ENCODE assay signal across 9 mouse cellular contexts in the genomic region with DNA sequence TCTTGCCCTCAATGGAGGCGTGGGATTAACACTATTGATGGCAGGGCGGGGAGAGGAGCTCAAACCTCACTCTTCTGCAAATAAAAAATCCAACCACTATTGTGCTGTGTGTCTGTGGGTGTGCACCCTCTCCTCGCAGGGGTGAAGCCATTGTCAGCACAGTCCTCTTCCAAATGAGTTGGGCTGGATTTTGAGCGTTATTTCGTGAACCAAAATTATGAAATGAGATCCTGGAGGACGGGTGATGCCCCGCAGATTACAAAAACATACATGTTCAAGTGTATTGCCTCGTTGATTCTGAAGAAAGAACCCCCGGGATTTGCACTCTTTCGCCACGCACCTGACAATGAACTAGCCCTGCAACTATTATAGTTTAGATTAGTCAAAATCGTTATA. TPM values are rescaled to one million over a fixed set of nuclear protein-coding genes. Genes with fewer than 3 reads are reported as not detected.
DNase-seq lines count a peak whose midpoint lies in the region; ATAC-seq and TF ChIP-seq lines count a peak whose summit lies in the region.
"Had no signal": no experiment of that assay in that cellular context is flagged by ENCODE, and none has a peak within 500 bp of the region (broad histone marks: within the 10 kb centered on the region; RNA-seq: fewer than 3 reads in every experiment).

No protein-coding gene starts in this region.

- no peak overlapping the region for H3K27ac ChIP-seq in spleen, adult 2 months (ENCODE audit: insufficient read depth, low read length)
- H3K27ac ChIP-seq in limb, embryonic 13.5 days, result no peak overlapping the region

- DNase-seq in heart, adult 11 months, result peak; percentile 73
- DNase-seq in heart, postnatal 14 days, result no peak
- DNase-seq in spleen, adult 2 months (ENCODE audit: low read depth in 1 of 2, low spot score in 2 of 2), result no peak
- DNase-seq in spleen, adult 18-20 months, result no peak
- no peak for DNase-seq in right cerebral cortex, adult 2 months (ENCODE audit: low spot score in 2 of 2)
- no peak for DNase-seq in Muller cell, postnatal 12 days (ENCODE audit: inconsistent ontology term)
- no peak for DNase-seq in layer of hippocampus, postnatal 25 days (ENCODE audit: extremely low spot score in 1 of 2, low spot score in 1 of 2)

- H3K9me3 ChIP-seq in limb, embryonic 13.5 days, result no peaks in the 10 kb centered on the region

- peaks cover 10% of the 10 kb centered on the region for H3K4me1 ChIP-seq in spleen, adult 2 months (ENCODE audit: control insufficient read depth, insufficient read depth, insufficient read length)
- H3K4me1 ChIP-seq in limb, embryonic 13.5 days, result peaks cover 40% of the 10 kb centered on the region

- no peaks in the 10 kb centered on the region for H3K36me3 ChIP-seq in spleen, adult 2 months (ENCODE audit: control insufficient read depth, insufficient read depth, low read length)
- H3K36me3 ChIP-seq in limb, embryonic 13.5 days, result no peaks in the 10 kb centered on the region

- WGBS in spleen, adult 2 months, result 19% methylated on average over 12 of the region's 12 CpGs
- WGBS in limb, embryonic 13.5 days, result 21% methylated on average over 12 of the region's 12 CpGs

- no peak for ATAC-seq in limb, embryonic 13.5 days (ENCODE audit: low FRiP score, low read depth)

- H3K4me3 ChIP-seq in spleen, adult 2 months (ENCODE audit: extremely low read depth, insufficient read depth, insufficient read length), result peak overlapping the region; percentile 69; the same call in 1 of the 2 replicates
- H3K4me3 ChIP-seq in limb, embryonic 13.5 days, result peak overlapping the region; percentile 33
- H3K4me3 ChIP-seq: myocyte had no signal

- H3K9ac ChIP-seq in limb, embryonic 13.5 days, result no peak overlapping the region

- TF ChIP-seq CTCF in spleen, adult 2 months (IDR thresholded peaks at IDR 0.05; ENCODE audit: extremely low read depth, insufficient read depth, insufficient read length, insufficient replicate concordance), result no peak

- H3K4me2 ChIP-seq in limb, embryonic 13.5 days (replicated peaks), result peak overlapping the region; percentile 59

- TF ChIP-seq POLR2A in spleen, adult 2 months (IDR thresholded peaks at IDR 0.05; ENCODE audit: low read depth, low read length), result no peak

- H3K27me3 ChIP-seq in spleen, adult 2 months (ENCODE audit: control insufficient read depth, insufficient read depth, low read length), result no peaks in the 10 kb centered on the region
- H3K27me3 ChIP-seq in limb, embryonic 13.5 days, result peaks cover 95% of the 10 kb centered on the region

- intact Hi-C loops in heart, postnatal 14 days (cut with DNase I), result loop anchor here (10.0 kb wide), 1 partner anchor 1272 kb away; a partner anchor contains a TSS

RNA-seq across cellular contexts. Expression of a gene that starts 1.2 kb away (rescaled TPM):
- 1 to 10 TPM in 1 of 2 experiments, under 1 TPM in 1; 0.29 to 1.5 TPM for total RNA-seq in heart, postnatal 14 days (2021)
- 10.6 and 18.3 TPM in 2 replicates for polyA plus RNA-seq in spleen, adult 2 months (2012; rRNA removed)
- 0.08 and 0.09 TPM in 2 replicates for polyA plus RNA-seq in limb, embryonic 13.5 days (2015; fragmentation: Nextera tagmentation; extraction: Ambion mirVana)
- not detected for total RNA-seq in layer of hippocampus, postnatal 25 days (2021)
